Mouse (Mus musculus): ENCODE measurements around the gene Igsf9. TPM values are rescaled to one million over a fixed set of nuclear protein-coding genes. Genes with fewer than 3 reads are reported as not detected.

Igsf9 gene
- total and polyA plus RNA-seq, 3 experiments = 0.12 to 0.38 TPM; not detected in 1

DNA sequence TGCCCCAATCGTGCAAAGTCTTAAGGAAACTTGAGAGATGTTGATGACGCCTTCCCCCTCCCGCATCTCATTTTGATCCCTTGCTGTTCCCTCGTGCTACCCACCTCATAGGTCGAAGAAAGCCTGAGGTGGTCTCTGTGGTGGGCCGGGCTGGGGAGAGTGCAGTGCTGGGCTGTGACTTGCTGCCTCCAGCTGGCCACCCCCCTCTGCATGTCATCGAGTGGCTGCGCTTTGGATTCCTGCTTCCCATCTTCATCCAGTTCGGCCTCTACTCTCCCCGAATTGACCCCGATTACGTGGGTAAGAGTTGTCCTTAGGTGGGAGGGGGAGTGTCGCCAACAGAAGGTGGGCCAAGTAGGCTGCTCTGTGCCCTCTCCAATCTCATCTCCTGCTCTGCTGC lies 3.1 kb downstream of the Igsf9 start:
- no peak for DNase-seq (ENCODE audit: low read depth, low spot score)
- Histone ChIP-seq H3K4me3 (ENCODE audit: control insufficient read depth in 1 of 2, insufficient read depth in 1 of 2, low read depth in 2 of 2, low read length in 2 of 2) (no peak overlapping the region), H3K79me2 (ENCODE audit: control insufficient read depth, insufficient read depth, low read length, poor library complexity) (no peaks in the 10 kb centered on the region), H3K9me3 (replicated peaks; ENCODE audit: insufficient read depth, low read length) (no peaks in the 10 kb centered on the region), H3K9ac (ENCODE audit: control insufficient read depth, low read depth, low read length, poor library complexity, severe bottlenecking) (no peak overlapping the region), H3K27me3 (ENCODE audit: control insufficient read depth in 1 of 2, insufficient read depth in 2 of 2, low read length in 2 of 2) (peaks cover 4 to 12% of the 10 kb centered on the region in 2 experiments; a peak in 3 of 4 replicates), H3K36me3 (ENCODE audit: control insufficient read depth in 1 of 2, insufficient read depth in 2 of 2, low read length in 2 of 2) (no peaks in the 10 kb centered on the region), H3K27ac (ENCODE audit: control insufficient read depth, low read depth, low read length) (no peak overlapping the region), H3K4me1 (ENCODE audit: control insufficient read depth in 1 of 2, insufficient read depth in 2 of 2, low read length in 2 of 2) (peaks cover 0 to 3% of the 10 kb centered on the region in 2 experiments; a peak in 1 of 4 replicates)
- TF ChIP-seq HCFC1 (IDR thresholded peaks at IDR 0.05; ENCODE audit: low read depth, low read length) (no peak), POLR2AphosphoS2 (IDR thresholded peaks at IDR 0.05; ENCODE audit: low read length) (no peak), POLR2A (IDR thresholded peaks at IDR 0.05; ENCODE audit: control insufficient read depth in 1 of 2, insufficient read depth in 1 of 2, low read depth in 1 of 2, low read length in 2 of 2, poor library complexity in 1 of 2) (no peak), MEF2A (IDR thresholded peaks at IDR 0.05; ENCODE audit: extremely low read depth, insufficient replicate concordance, low read depth, low read length, poor library complexity, severe bottlenecking) (no peak), NELFE (IDR thresholded peaks at IDR 0.05; ENCODE audit: low read depth, low read length) (no peak), E2F4 (IDR thresholded peaks at IDR 0.05; ENCODE audit: borderline replicate concordance, low read depth, low read length) (no peak), CHD1 (IDR thresholded peaks at IDR 0.05; ENCODE audit: low read depth, low read length) (no peak), USF1 (IDR thresholded peaks at IDR 0.05; ENCODE audit: low read depth, low read length) (no peak)

DNA sequence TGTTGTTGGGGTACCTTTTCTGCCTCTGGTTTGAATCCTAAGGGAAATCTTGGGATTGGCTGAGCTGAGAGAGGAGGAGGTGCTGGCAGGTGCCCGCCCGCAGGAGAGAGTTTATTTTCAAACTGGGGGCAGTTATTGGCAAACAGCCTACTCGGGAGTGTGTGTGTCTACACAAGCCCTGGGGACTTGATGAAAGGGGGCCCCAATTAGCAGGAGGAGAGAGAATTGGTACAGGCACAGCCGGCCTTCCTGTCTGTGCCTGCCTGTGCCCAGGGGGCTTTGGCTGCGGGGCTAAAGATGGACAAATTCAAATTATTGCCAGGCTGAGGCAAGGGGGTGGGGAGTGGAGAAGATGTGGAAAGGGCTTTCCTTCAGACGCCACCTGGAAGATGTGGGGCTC lies 4.2 kb downstream of the Igsf9 start:
- no peak overlapping the region for H3K27ac ChIP-seq (ENCODE audit: control insufficient read depth, low read depth, low read length)

DNA sequence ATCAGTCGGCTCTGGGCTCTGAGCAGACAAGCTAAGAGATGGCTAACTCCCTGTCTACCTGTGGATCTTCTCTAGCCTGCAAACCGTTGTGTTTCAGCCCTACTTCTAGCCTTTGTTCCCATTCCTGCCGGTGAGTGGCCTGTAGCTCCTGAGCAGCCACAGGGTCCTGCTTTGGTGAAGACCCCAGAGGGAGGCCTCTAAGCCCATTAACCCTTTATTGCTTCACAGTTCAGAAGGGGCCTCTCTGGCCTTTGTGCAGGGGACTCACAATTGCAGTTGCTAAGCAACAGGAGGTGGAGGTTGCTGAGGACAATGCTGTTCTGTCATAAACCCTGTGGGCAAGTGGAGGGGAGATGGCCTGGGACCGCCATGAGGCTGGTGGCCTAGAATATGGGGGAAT lies 4.6 kb downstream of the Igsf9 start:
- H3K27me3 ChIP-seq (ENCODE audit: control insufficient read depth in 1 of 2, insufficient read depth in 2 of 2, low read length in 2 of 2) = peaks cover 4 to 12% of the 10 kb centered on the region in 2 experiments; a peak in 3 of 4 replicates
- H3K79me2 ChIP-seq (ENCODE audit: control insufficient read depth, insufficient read depth, low read length, poor library complexity) = no peaks in the 10 kb centered on the region
- H3K4me1 ChIP-seq (ENCODE audit: control insufficient read depth in 1 of 2, insufficient read depth in 2 of 2, low read length in 2 of 2) = peaks cover 0 to 3% of the 10 kb centered on the region in 2 experiments; a peak in 1 of 4 replicates
- H3K4me3 ChIP-seq (ENCODE audit: control insufficient read depth in 1 of 2, insufficient read depth in 1 of 2, low read depth in 2 of 2, low read length in 2 of 2) = no peak overlapping the region
- no peaks in the 10 kb centered on the region for H3K9me3 ChIP-seq (replicated peaks; ENCODE audit: insufficient read depth, low read length)
- no peak overlapping the region for H3K27ac ChIP-seq (ENCODE audit: control insufficient read depth, low read depth, low read length)
- H3K9ac ChIP-seq (ENCODE audit: control insufficient read depth, low read depth, low read length, poor library complexity, severe bottlenecking) = no peak overlapping the region
- H3K36me3 ChIP-seq (ENCODE audit: control insufficient read depth in 1 of 2, insufficient read depth in 2 of 2, low read length in 2 of 2) = no peaks in the 10 kb centered on the region
- no peak for DNase-seq (ENCODE audit: low read depth, low spot score)
- TF ChIP-seq E2F4 (IDR thresholded peaks at IDR 0.05; ENCODE audit: borderline replicate concordance, low read depth, low read length) (no peak), NRF1 (IDR thresholded peaks at IDR 0.05; ENCODE audit: insufficient read depth, low read depth, low read length, poor library complexity, severe bottlenecking) (no peak), GATA1 (IDR thresholded peaks at IDR 0.05; ENCODE audit: low read depth, low read length) (no peak), MXI1 (IDR thresholded peaks at IDR 0.05; ENCODE audit: low read depth, low read length) (no peak)

More for the DNA sequence above, 4.2 kb downstream of the Igsf9 start:
- Histone ChIP-seq H3K4me1 (ENCODE audit: control insufficient read depth in 1 of 2, insufficient read depth in 2 of 2, low read length in 2 of 2) (peaks cover 0 to 3% of the 10 kb centered on the region in 2 experiments; a peak in 1 of 4 replicates), H3K9ac (ENCODE audit: control insufficient read depth, low read depth, low read length, poor library complexity, severe bottlenecking) (no peak overlapping the region), H3K27me3 (ENCODE audit: control insufficient read depth in 1 of 2, insufficient read depth in 2 of 2, low read length in 2 of 2) (peaks cover 4 to 12% of the 10 kb centered on the region in 2 experiments; a peak in 3 of 4 replicates), H3K36me3 (ENCODE audit: control insufficient read depth in 1 of 2, insufficient read depth in 2 of 2, low read length in 2 of 2) (no peaks in the 10 kb centered on the region), H3K79me2 (ENCODE audit: control insufficient read depth, insufficient read depth, low read length, poor library complexity) (no peaks in the 10 kb centered on the region), H3K4me3 (ENCODE audit: control insufficient read depth in 1 of 2, insufficient read depth in 1 of 2, low read depth in 2 of 2, low read length in 2 of 2) (no peak overlapping the region), H3K9me3 (replicated peaks; ENCODE audit: insufficient read depth, low read length) (no peaks in the 10 kb centered on the region)
- TF ChIP-seq GATA1 (IDR thresholded peaks at IDR 0.05; ENCODE audit: low read depth, low read length) = no peak
- TF ChIP-seq SIN3A (IDR thresholded peaks at IDR 0.05; ENCODE audit: low read length) = no peak
- TF ChIP-seq MEF2A (IDR thresholded peaks at IDR 0.05; ENCODE audit: extremely low read depth, insufficient replicate concordance, low read depth, low read length, poor library complexity, severe bottlenecking) = no peak
- TF ChIP-seq NRF1 (IDR thresholded peaks at IDR 0.05; ENCODE audit: insufficient read depth, low read depth, low read length, poor library complexity, severe bottlenecking) = no peak
- TF ChIP-seq MAFK (IDR thresholded peaks at IDR 0.05; ENCODE audit: borderline replicate concordance, low read depth, low read length) = no peak
- TF ChIP-seq MXI1 (IDR thresholded peaks at IDR 0.05; ENCODE audit: low read depth, low read length) = no peak
- TF ChIP-seq USF2 (IDR thresholded peaks at IDR 0.05; ENCODE audit: borderline replicate concordance in 1 of 2, insufficient read depth in 1 of 2, low read depth in 1 of 2, low read length in 2 of 2) = no peak
- TF ChIP-seq CTCF (IDR thresholded peaks at IDR 0.05 in 2 of 3, conservative IDR thresholded peaks at IDR 0.05 in 1 of 3; ENCODE audit: control insufficient read depth in 1 of 3, insufficient read depth in 1 of 3, low read depth in 2 of 3, low read length in 3 of 3, poor library complexity in 1 of 3, severe bottlenecking in 1 of 3) = no peak
- DNase-seq (ENCODE audit: low read depth, low spot score) = no peak
